Mouse (Mus musculus): ENCODE measurements at regions not wholly inside any gene's neighbourhood (a gene's known extent, or its start where the extent isn't known, plus 50 kb on each side); places are given as distances from the start of the nearest gene placed in this dataset.
A peak's percentile ranks its signal among the peaks of the same experiment; 100 is the strongest.

DNA sequence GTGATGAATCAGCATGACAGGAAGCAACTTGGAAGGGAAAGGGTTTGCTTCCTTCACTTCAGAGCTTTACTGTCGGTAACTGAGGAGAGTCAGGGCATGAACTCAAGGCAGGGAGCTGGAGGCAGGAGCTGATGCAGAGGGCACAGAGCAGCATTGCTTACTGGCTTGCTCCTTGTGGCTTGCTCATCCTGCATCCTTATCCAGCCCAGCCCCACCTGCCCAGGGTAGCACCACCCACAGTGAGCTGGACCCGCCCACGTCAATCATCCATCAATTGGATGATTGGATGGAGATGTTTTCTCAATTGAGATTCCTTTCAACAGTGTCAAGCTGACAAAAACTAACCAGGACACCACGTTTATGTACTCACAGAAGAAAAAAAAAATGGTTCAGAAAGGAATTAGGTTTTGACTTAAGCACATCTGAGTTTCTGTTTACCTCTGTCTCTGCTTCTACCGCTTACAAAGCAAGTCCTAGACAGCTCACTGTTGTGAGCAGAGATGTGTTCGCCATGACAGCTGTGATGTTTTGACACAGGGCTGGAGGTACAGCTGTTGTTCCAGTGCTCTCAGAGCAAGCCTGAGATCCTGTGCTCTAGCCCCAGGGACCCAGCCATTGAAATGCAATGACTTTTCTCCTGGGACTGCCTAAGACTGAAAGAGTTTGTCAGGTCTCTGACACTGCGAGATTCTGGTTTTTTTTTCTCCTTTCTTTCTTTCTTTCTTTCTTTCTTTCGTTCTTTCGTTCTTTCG is 186.6 kb upstream of the Hes1 start:
- no peaks in the 10 kb centered on the region for H3K9me3 ChIP-seq (replicated peaks)
- 30% methylated on average over 10 of the region's 10 CpGs for WGBS
- ATAC-seq (ENCODE audit: low FRiP score): no peak
- no peaks in the 10 kb centered on the region for H3K36me3 ChIP-seq
- H3K4me3 ChIP-seq (replicated peaks): no peak overlapping the region
- H3K27ac ChIP-seq (replicated peaks): no peak overlapping the region
- H3K4me1 ChIP-seq: peaks cover 15% of the 10 kb centered on the region
- no peak overlapping the region for H3K9ac ChIP-seq (replicated peaks)
- H3K27me3 ChIP-seq (replicated peaks): peaks cover 29% of the 10 kb centered on the region
- no peak overlapping the region for H3K4me2 ChIP-seq

DNA sequence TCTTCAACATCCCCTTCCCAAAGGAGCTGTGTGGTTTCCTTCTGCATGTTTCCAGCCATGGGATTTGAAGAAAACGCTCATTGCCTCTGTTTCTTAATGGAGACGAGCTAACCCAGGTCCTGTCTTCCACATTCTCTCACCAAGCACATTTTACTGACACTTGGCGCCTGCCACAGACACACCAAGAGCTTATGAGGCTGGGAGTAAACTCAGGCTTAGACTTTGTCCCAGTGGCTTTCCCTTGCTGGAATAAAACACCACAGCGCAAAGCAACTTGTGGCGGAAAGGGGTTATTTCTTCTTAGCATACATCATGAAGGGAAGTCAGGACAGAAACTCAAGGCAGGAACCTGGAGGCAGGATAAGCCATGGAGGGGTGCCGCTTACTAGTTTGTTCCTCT is 184.5 kb upstream of the Hes1 start:
- H3K4me1 ChIP-seq: peaks cover 28% of the 10 kb centered on the region
- no peak overlapping the region for H3K9ac ChIP-seq (replicated peaks)
- no peak for ATAC-seq (ENCODE audit: low FRiP score)
- H3K36me3 ChIP-seq: no peaks in the 10 kb centered on the region
- H3K4me3 ChIP-seq (replicated peaks): no peak overlapping the region
- H3K27me3 ChIP-seq (replicated peaks): peaks cover 31% of the 10 kb centered on the region
- no peaks in the 10 kb centered on the region for H3K9me3 ChIP-seq (replicated peaks)
- no peak overlapping the region for H3K4me2 ChIP-seq
- 80% methylated on average over 6 of the region's 6 CpGs for WGBS
- no peak overlapping the region for H3K27ac ChIP-seq (replicated peaks)

DNA sequence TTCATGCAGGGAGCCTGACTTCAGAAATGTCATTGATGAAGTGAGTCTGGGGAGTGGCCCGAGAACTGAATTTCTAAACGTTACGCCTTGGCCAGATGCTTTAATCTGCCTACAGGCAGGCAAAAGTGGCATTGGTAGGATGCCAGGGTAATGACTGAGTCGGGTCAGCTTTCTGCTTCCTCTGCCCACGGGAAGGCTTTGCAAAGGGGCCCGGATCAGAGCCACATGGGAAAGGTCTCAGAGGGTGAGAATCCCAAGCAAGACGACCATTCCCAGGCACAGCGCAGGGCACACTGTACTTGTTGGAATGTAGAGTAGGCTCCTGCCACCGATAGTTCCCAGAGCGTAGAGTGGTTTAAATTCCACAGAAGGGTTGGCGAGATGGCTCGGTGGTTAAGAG is 182.7 kb upstream of the Hes1 start:
- no peak overlapping the region for H3K9ac ChIP-seq (replicated peaks)
- H3K27me3 ChIP-seq (replicated peaks): peaks cover 35% of the 10 kb centered on the region
- no peak overlapping the region for H3K27ac ChIP-seq (replicated peaks)
- H3K4me2 ChIP-seq: no peak overlapping the region
- no peak overlapping the region for H3K4me3 ChIP-seq (replicated peaks)
- ATAC-seq (ENCODE audit: low FRiP score): no peak
- peaks cover 22% of the 10 kb centered on the region for H3K4me1 ChIP-seq
- H3K9me3 ChIP-seq (replicated peaks): no peaks in the 10 kb centered on the region
- H3K36me3 ChIP-seq: no peaks in the 10 kb centered on the region
- 47% methylated on average over 12 of the region's 12 CpGs for WGBS

DNA sequence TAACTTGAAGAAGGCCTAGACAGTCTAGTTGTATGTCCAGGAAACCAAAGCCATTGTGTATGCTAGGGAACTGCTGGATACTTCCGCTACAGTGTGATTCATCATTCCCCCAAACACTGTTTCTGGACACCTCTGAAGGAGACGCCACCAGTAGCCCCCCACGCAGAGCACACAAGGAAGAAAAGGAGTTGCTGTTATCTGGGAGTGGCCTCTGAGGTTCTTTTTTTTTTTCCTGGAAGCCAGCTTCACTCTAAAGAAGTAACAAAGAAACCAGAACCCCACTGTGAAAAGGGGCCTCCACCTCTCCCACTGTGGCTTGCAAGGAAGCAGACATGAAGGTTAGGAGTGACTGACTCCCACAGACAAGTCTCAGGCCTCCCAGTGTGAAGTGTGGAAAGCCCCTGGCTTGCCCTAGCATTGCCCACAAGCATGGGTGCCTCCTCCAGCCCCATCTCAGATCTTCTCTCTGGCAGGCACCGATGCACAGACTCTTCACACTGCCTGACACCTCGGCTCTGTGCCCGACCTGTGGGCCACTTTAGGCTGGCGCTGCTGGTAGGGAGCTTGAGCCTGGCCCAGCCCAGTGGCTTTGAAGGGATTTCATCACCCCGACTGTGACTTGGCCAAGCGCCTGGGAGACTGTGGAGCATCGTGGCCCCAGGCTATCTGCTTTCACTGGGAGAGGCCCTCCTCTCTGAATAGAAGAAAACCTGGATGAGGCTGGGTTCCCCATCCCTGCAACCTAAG is 181.8 kb upstream of the Hes1 start:
- 10% methylated on average over 10 of the region's 10 CpGs for WGBS
- peak; percentile 41; the same call in 1 of the 2 replicates for ATAC-seq (ENCODE audit: low FRiP score)
- Histone ChIP-seq H3K9ac (replicated peaks) (no peak overlapping the region), H3K27ac (replicated peaks) (no peak overlapping the region), H3K4me3 (replicated peaks) (no peak overlapping the region), H3K36me3 (no peaks in the 10 kb centered on the region), H3K4me2 (no peak overlapping the region), H3K9me3 (replicated peaks) (no peaks in the 10 kb centered on the region), H3K4me1 (peaks cover 21% of the 10 kb centered on the region), H3K27me3 (replicated peaks) (peaks cover 34% of the 10 kb centered on the region)

DNA sequence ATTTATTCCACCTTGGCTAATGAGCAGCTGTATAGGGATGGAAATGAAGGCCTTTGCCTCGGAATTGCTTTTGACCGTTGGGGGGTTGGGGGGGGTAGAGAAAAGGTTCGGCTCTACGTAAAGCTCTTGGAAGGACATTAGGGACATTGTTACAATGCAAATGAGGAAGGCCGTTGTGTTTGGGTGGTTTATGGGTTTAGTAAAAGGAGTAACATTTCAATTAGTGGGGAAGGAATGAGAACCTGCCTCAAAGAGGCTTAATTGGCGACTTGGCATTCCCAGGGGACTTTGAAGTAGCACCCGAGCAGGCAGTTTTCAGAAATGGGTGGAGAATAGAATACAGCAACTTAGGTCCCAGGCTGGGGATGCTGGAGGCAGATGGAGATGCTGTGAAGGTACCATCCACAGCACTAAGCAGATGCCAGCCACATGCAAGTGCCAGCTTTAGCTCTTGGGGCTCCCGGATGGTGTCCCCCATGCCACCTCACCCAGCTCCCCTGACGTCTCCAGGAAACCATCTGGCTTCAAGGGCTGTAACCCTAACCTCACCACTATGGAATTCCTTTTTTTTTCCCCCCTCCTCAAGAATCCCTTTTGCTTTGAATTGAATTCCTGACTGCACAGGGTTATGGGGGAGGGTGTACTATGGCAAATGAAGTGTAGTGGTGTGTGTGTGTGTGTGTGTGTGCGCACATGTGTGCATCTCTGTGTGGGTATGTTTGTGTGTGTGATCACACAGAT is 180.8 kb upstream of the Hes1 start:
- Histone ChIP-seq H3K9me3 (replicated peaks) (no peaks in the 10 kb centered on the region), H3K4me1 (peaks cover 19% of the 10 kb centered on the region), H3K36me3 (no peaks in the 10 kb centered on the region), H3K4me3 (replicated peaks) (no peak overlapping the region), H3K27ac (replicated peaks) (no peak overlapping the region), H3K9ac (replicated peaks) (no peak overlapping the region), H3K4me2 (no peak overlapping the region), H3K27me3 (replicated peaks) (peaks cover 30% of the 10 kb centered on the region)
- WGBS: 15% methylated on average over 10 of the region's 10 CpGs
- ATAC-seq (ENCODE audit: low FRiP score): peak; percentile 65

DNA sequence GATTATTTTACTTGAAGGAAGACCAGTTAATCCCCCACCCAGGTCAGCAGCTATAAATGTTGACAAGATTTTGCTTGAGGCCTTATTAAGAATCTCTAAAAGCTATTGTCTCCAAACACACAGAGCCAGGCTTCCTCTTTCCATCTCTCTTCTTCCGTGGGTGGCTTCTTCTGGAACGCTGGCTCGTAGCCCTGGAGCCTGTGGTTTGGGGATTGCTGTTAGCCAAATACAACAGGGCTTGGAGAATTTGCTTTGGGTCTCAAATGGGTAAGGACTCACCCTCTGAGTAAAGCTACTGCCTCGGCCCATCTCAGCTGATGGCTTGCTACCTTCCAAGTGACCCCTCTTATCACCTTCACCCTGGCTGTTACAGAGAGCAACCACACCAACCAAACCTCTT is 179.3 kb upstream of the Hes1 start:
- peaks cover 19% of the 10 kb centered on the region for H3K27me3 ChIP-seq (replicated peaks)
- no peaks in the 10 kb centered on the region for H3K9me3 ChIP-seq (replicated peaks)

DNA sequence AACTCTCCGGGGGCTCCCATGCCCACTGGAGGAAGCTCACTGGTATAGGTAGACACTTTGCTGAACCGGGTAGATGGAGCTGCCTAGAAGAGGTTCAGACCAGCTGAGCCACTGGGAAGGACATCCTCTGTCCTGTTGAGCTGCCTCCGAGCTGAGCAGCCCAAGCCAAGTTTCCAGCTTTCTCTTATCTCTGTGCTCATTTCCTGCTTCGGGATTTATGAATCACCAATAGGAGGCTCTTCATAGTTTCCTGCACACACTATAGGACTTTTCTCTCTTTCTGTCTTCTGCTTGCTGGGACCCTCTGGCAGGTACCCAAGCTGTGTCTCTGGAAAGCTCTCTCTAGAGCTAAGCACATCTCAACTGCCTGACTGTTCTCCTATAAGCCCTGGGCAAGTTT is 177.4 kb upstream of the Hes1 start:
- no peaks in the 10 kb centered on the region for H3K36me3 ChIP-seq
- no peaks in the 10 kb centered on the region for H3K9me3 ChIP-seq (replicated peaks)
- H3K9ac ChIP-seq (replicated peaks): no peak overlapping the region
- H3K4me3 ChIP-seq (replicated peaks): no peak overlapping the region
- 86% methylated on average over 4 of the region's 4 CpGs for WGBS
- ATAC-seq (ENCODE audit: low FRiP score): no peak
- H3K4me2 ChIP-seq: no peak overlapping the region
- H3K4me1 ChIP-seq: peaks cover 21% of the 10 kb centered on the region
- peaks cover 13% of the 10 kb centered on the region for H3K27me3 ChIP-seq (replicated peaks)
- H3K27ac ChIP-seq (replicated peaks): no peak overlapping the region

More for the DNA sequence above, 179.3 kb upstream of the Hes1 start:
- Histone ChIP-seq H3K27ac (replicated peaks) (no peak overlapping the region), H3K9ac (replicated peaks) (no peak overlapping the region), H3K4me2 (no peak overlapping the region), H3K4me1 (peaks cover 19% of the 10 kb centered on the region), H3K36me3 (no peaks in the 10 kb centered on the region), H3K4me3 (replicated peaks) (no peak overlapping the region)
- ATAC-seq (ENCODE audit: low FRiP score): no peak
- 85% methylated on average over 4 of the region's 4 CpGs for WGBS

DNA sequence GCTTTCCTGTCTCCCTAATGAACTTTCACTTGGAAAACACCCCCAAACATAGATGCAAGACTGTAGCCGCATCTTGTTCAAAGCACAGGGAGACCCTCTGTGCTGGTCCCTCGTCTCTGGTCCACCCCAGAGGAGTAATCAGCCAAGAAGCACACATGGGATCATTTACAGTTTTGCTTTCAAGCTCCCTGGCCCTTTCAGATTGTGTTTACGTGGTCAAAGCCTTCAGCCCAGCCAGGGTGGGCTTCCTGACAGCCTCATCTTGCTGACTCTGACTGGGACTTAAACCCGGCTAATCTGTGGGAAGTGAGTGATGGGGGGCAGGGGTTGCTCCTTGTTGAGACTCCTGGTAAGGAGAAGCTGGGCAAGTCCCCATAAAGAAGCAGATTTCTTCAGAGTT is 174.8 kb upstream of the Hes1 start:
- Histone ChIP-seq H3K4me3 (replicated peaks) (no peak overlapping the region), H3K27ac (replicated peaks) (no peak overlapping the region), H3K4me2 (no peak overlapping the region), H3K27me3 (replicated peaks) (peaks cover 11% of the 10 kb centered on the region), H3K36me3 (no peaks in the 10 kb centered on the region), H3K9me3 (replicated peaks) (no peaks in the 10 kb centered on the region), H3K4me1 (peaks cover 16% of the 10 kb centered on the region), H3K9ac (replicated peaks) (no peak overlapping the region)
- ATAC-seq (ENCODE audit: low FRiP score): no peak
- WGBS: 57% methylated on average over 4 of the region's 4 CpGs

DNA sequence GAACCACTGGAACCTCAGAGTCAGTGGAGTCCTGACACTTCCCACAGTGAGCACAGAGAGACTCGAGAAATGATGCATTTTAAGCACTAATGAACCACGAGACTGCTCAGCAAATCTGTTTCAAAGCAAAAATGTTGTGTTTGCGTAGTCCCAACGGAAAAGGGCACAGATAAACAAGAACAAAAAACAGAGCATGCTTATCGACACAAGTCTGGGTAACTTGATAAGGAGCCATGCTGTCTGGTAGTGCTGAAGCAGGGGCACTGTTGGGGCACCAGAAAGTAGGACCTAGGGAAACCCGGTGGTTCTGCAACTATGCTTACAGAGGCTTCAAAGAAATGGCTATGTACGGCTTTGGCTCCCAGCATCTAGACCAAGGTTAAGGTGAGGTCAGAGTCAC is 172.7 kb upstream of the Hes1 start:
- 60% methylated on average over 7 of the region's 7 CpGs for WGBS
- H3K27ac ChIP-seq (replicated peaks): no peak overlapping the region
- H3K4me2 ChIP-seq: no peak overlapping the region

DNA sequence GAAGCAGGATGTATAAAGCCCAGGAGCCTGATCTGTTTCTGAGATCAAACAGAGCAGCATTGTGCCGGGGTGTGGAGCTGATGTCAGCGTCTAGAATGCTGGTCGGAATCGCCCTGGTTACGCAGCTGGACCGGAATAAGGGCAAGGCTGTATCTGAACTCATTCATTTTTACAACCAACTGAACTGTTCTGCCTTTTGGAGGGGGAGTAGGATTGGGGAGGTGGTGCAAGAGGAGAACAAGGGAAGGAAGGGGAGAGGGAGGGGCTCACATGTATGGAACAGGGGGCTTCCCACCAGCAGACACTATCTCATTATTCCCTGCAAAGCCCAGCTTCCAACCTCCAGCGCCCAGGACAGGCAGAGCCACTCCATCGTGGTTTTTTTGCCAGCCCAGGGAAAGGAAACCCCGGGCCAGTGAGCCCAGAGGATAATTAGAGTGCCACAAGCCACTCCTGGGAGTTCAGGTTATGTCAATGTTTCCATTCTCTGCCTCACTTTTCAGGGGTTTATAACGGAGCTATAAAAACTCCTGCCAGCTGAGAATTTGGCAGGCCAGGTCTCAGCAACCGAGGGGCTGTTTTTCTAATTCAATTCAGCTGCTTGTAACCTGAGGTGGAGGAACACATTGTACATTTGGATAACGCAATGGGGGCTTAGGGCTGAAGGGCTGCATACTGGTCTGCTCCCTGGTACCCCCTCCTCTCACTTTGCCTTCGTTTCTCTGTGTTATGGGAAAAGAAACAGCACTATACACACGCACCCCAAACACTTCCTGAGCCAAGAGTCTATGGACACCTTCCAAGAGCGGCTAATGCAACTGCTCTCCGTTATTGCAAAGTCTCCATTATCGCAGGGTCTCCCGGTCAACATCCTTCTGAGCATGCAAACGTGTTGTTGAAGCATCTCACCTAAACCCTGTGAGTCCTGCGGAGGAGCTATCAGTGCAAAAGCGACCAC is 170.0 kb upstream of the Hes1 start:
- Histone ChIP-seq H3K27ac (replicated peaks) (peak overlapping the region; percentile 58), H3K4me2 (peak overlapping the region; percentile 35), H3K36me3 (no peaks in the 10 kb centered on the region), H3K4me3 (replicated peaks) (no peak overlapping the region), H3K9ac (replicated peaks) (no peak overlapping the region), H3K9me3 (replicated peaks) (no peaks in the 10 kb centered on the region), H3K27me3 (replicated peaks) (peaks cover 10% of the 10 kb centered on the region), H3K4me1 (peaks cover 20% of the 10 kb centered on the region)
- 16% methylated on average over 21 of the region's 21 CpGs for WGBS
- ATAC-seq (ENCODE audit: low FRiP score): peak; percentile 77

More for the DNA sequence above, 172.7 kb upstream of the Hes1 start:
- Histone ChIP-seq H3K9ac (replicated peaks) (no peak overlapping the region), H3K27me3 (replicated peaks) (peaks cover 10% of the 10 kb centered on the region), H3K4me1 (peaks cover 20% of the 10 kb centered on the region), H3K4me3 (replicated peaks) (no peak overlapping the region), H3K9me3 (replicated peaks) (no peaks in the 10 kb centered on the region), H3K36me3 (no peaks in the 10 kb centered on the region)
- no peak for ATAC-seq (ENCODE audit: low FRiP score)

DNA sequence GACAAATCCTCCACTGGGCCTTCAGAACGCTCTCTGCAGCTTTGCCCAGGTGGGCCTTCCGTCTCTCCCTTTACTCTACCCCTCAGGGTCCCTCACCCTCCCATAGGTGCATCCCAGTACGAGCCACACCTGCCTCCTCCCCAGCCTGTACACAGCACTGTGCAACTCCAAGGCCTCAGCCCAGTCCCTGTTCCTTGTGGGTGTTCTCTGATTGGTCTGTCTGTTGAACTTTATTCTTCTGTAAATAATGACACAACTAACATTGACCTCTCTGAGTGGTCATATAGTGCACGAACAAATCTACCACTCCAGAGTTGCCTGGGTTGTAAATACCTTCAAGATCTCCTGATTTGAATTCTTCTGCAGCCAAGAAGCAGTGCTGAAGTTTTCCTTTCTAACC is 167.8 kb upstream of the Hes1 start:
- no peak overlapping the region for H3K9ac ChIP-seq (replicated peaks)
- WGBS: 80% methylated on average over 4 of the region's 4 CpGs
- no peak overlapping the region for H3K4me3 ChIP-seq (replicated peaks)
- no peak for ATAC-seq (ENCODE audit: low FRiP score)
- no peaks in the 10 kb centered on the region for H3K9me3 ChIP-seq (replicated peaks)
- H3K36me3 ChIP-seq: no peaks in the 10 kb centered on the region
- H3K27me3 ChIP-seq (replicated peaks): peaks cover 6% of the 10 kb centered on the region
- no peak overlapping the region for H3K4me2 ChIP-seq
- no peak overlapping the region for H3K27ac ChIP-seq (replicated peaks)
- H3K4me1 ChIP-seq: peaks cover 19% of the 10 kb centered on the region

Measured in neural tube, embryonic 15.5 days (tissue).